Mouse (Mus musculus) layer of hippocampus, postnatal 25 days (tissue): ENCODE measurements at regions not wholly inside any gene's neighbourhood (a gene's known extent, or its start where the extent isn't known, plus 50 kb on each side); places are given as distances from the start of the nearest gene placed in this dataset.
A peak's percentile ranks its signal among the peaks of the same experiment; 100 is the strongest.
"Not testable (repeated sequence)": the region's sequence is repeated elsewhere in the genome, so short reads cannot be mapped to it uniquely, and the experiment has no call there.

ENCODE experiments used
- DNase-seq, 2 experiments: peaks; one replicate each; pipeline ENCODE4 v3.0.0; 2022; ENCODE audit warnings: mixed read lengths in 2 of 2, low spot score in 1 of 2; ENCODE audit errors: extremely low spot score in 1 of 2

GRCm38 (mm10) chr9:51660908-51661874, 103.9 kb upstream of the Arhgap20 start:
- no peak for DNase-seq

- DNase-seq, result no peak
Measured at GRCm38 (mm10) chr9:51661911-51662310, 103.2 kb upstream of the Arhgap20 start.

- no peak for DNase-seq
Measured at GRCm38 (mm10) chr9:51664353-51664752, 100.8 kb upstream of the Arhgap20 start.

GRCm38 (mm10) chr9:51664876-51665275, 100.3 kb upstream of the Arhgap20 start:
- DNase-seq, result no peak

- DNase-seq, result not testable (repeated sequence)
Measured at GRCm38 (mm10) chr9:51668976-51669375, 96.2 kb upstream of the Arhgap20 start.

DNA sequence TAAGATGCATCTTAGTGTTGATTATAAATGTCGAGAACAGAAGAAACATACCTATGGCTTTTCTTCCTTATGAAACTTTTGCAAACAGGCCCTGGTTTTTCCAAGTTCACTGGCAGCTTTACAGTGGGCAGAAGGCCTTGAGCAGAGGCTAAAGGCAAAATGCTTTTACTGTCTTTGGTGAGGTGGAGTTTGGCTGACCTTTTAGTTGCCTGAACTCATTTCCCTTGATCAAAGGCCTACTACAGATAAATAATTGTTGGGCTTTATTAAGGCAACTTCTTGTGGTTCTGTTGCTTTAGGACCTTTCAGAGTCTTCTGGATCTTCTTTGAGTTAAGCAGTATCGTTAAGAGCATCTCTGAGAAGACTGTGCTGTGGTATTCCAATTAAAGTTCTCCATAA, 94.6 kb upstream of the Arhgap20 start:
- no peak for DNase-seq

GRCm38 (mm10) chr9:51686536-51686935, 78.6 kb upstream of the Arhgap20 start:
- no peak for DNase-seq

GRCm38 (mm10) chr9:51714326-51714725, 50.8 kb upstream of the Arhgap20 start:
- peak in 1 of 2 experiments; percentile 7 for DNase-seq
